Mouse (Mus musculus): ENCODE data around the gene Ttc28. TPM values are rescaled to one million over a fixed set of nuclear protein-coding genes. Genes with fewer than 3 reads are reported as not detected.

Ttc28 gene
- polyA plus RNA-seq, 1 experiment from 2014 or later: 17.8 TPM

GRCm38 (mm10) chr5:111133754-111134153 lies 254.2 kb downstream of the Ttc28 start:
- 92% methylated on average over 7 of the region's 7 CpGs for WGBS
- Histone ChIP-seq H3K27me3 (ENCODE audit: control insufficient read depth, insufficient read depth, low read length) (no peaks in the 10 kb centered on the region), H3K36me3 (ENCODE audit: control insufficient read depth, insufficient read depth, low read length) (no peaks in the 10 kb centered on the region), H3K4me3 (ENCODE audit: low read depth, low read length) (no peak overlapping the region), H3K9me3 (ENCODE audit: control insufficient read depth, low read depth, low read length) (no peaks in the 10 kb centered on the region), H3K27ac (ENCODE audit: low read length) (no peak overlapping the region), H3K9ac (replicated peaks; ENCODE audit: low read depth, low read length) (no peak overlapping the region), H3K4me1 (ENCODE audit: control insufficient read depth, insufficient read depth, low read length) (peaks cover 18% of the 10 kb centered on the region), H3K4me2 (replicated peaks; ENCODE audit: low read depth, low read length) (no peak overlapping the region)
- ATAC-seq (ENCODE audit: insufficient number of reproducible peaks, insufficient read depth, low FRiP score, low read depth): no peak

GRCm38 (mm10) chr5:111137283-111137682 lies 257.7 kb downstream of the Ttc28 start:
- Histone ChIP-seq H3K9me3 (ENCODE audit: control insufficient read depth, low read depth, low read length) (no peaks in the 10 kb centered on the region), H3K36me3 (ENCODE audit: control insufficient read depth, insufficient read depth, low read length) (no peaks in the 10 kb centered on the region), H3K4me1 (ENCODE audit: control insufficient read depth, insufficient read depth, low read length) (peaks cover 24% of the 10 kb centered on the region), H3K4me3 (ENCODE audit: low read depth, low read length) (no peak overlapping the region), H3K9ac (replicated peaks; ENCODE audit: low read depth, low read length) (no peak overlapping the region), H3K27me3 (ENCODE audit: control insufficient read depth, insufficient read depth, low read length) (no peaks in the 10 kb centered on the region), H3K27ac (ENCODE audit: low read length) (no peak overlapping the region), H3K4me2 (replicated peaks; ENCODE audit: low read depth, low read length) (no peak overlapping the region)
- no peak for ATAC-seq (ENCODE audit: insufficient number of reproducible peaks, insufficient read depth, low FRiP score, low read depth)
- WGBS: 56% methylated on average over 6 of the region's 6 CpGs

- no peak overlapping the region for H3K9ac ChIP-seq (replicated peaks; ENCODE audit: low read depth, low read length)
- H3K36me3 ChIP-seq (ENCODE audit: control insufficient read depth, insufficient read depth, low read length): no peaks in the 10 kb centered on the region
- no peak overlapping the region for H3K27ac ChIP-seq (ENCODE audit: low read length)
- no peak for ATAC-seq (ENCODE audit: insufficient number of reproducible peaks, insufficient read depth, low FRiP score, low read depth)
- H3K4me1 ChIP-seq (ENCODE audit: control insufficient read depth, insufficient read depth, low read length): peaks cover 24% of the 10 kb centered on the region
- no peaks in the 10 kb centered on the region for H3K9me3 ChIP-seq (ENCODE audit: control insufficient read depth, low read depth, low read length)
- H3K4me2 ChIP-seq (replicated peaks; ENCODE audit: low read depth, low read length): no peak overlapping the region
- H3K27me3 ChIP-seq (ENCODE audit: control insufficient read depth, insufficient read depth, low read length): no peaks in the 10 kb centered on the region
- WGBS: 40% methylated on average over 13 of the region's 13 CpGs
- no peak overlapping the region for H3K4me3 ChIP-seq (ENCODE audit: low read depth, low read length)
Observed at GRCm38 (mm10) chr5:111137742-111138141, 258.1 kb downstream of the Ttc28 start.

- H3K4me2 ChIP-seq (replicated peaks; ENCODE audit: low read depth, low read length): no peak overlapping the region
- 24% methylated on average over 11 of the region's 11 CpGs for WGBS
Observed at GRCm38 (mm10) chr5:111138239-111138833, 258.7 kb downstream of the Ttc28 start.

GRCm38 (mm10) chr5:111138927-111139565 lies 259.4 kb downstream of the Ttc28 start:
- H3K36me3 ChIP-seq (ENCODE audit: control insufficient read depth, insufficient read depth, low read length): no peaks in the 10 kb centered on the region
- H3K9ac ChIP-seq (replicated peaks; ENCODE audit: low read depth, low read length): no peak overlapping the region
- no peak overlapping the region for H3K4me2 ChIP-seq (replicated peaks; ENCODE audit: low read depth, low read length)
- 53% methylated on average over 7 of the region's 7 CpGs for WGBS
- no peaks in the 10 kb centered on the region for H3K9me3 ChIP-seq (ENCODE audit: control insufficient read depth, low read depth, low read length)
- H3K27me3 ChIP-seq (ENCODE audit: control insufficient read depth, insufficient read depth, low read length): no peaks in the 10 kb centered on the region
- no peak overlapping the region for H3K4me3 ChIP-seq (ENCODE audit: low read depth, low read length)
- peak overlapping the region; percentile 61; the same call in 1 of the 2 replicates for H3K27ac ChIP-seq (ENCODE audit: low read length)
- H3K4me1 ChIP-seq (ENCODE audit: control insufficient read depth, insufficient read depth, low read length): peaks cover 24% of the 10 kb centered on the region
- ATAC-seq (ENCODE audit: insufficient number of reproducible peaks, insufficient read depth, low FRiP score, low read depth): peak; percentile 53; the same call in 1 of the 2 replicates

More at GRCm38 (mm10) chr5:111138239-111138833, 258.7 kb downstream of the Ttc28 start:
- Histone ChIP-seq H3K27ac (ENCODE audit: low read length) (no peak overlapping the region), H3K36me3 (ENCODE audit: control insufficient read depth, insufficient read depth, low read length) (no peaks in the 10 kb centered on the region), H3K9ac (replicated peaks; ENCODE audit: low read depth, low read length) (no peak overlapping the region), H3K9me3 (ENCODE audit: control insufficient read depth, low read depth, low read length) (no peaks in the 10 kb centered on the region), H3K4me3 (ENCODE audit: low read depth, low read length) (no peak overlapping the region), H3K4me1 (ENCODE audit: control insufficient read depth, insufficient read depth, low read length) (peaks cover 24% of the 10 kb centered on the region), H3K27me3 (ENCODE audit: control insufficient read depth, insufficient read depth, low read length) (no peaks in the 10 kb centered on the region)
- no peak for ATAC-seq (ENCODE audit: insufficient number of reproducible peaks, insufficient read depth, low FRiP score, low read depth)

- Histone ChIP-seq H3K36me3 (ENCODE audit: control insufficient read depth, insufficient read depth, low read length) (no peaks in the 10 kb centered on the region), H3K27me3 (ENCODE audit: control insufficient read depth, insufficient read depth, low read length) (no peaks in the 10 kb centered on the region), H3K27ac (ENCODE audit: low read length) (peak overlapping the region; percentile 61; the same call in 1 of the 2 replicates), H3K9me3 (ENCODE audit: control insufficient read depth, low read depth, low read length) (no peaks in the 10 kb centered on the region), H3K4me3 (ENCODE audit: low read depth, low read length) (no peak overlapping the region), H3K4me2 (replicated peaks; ENCODE audit: low read depth, low read length) (no peak overlapping the region), H3K9ac (replicated peaks; ENCODE audit: low read depth, low read length) (no peak overlapping the region), H3K4me1 (ENCODE audit: control insufficient read depth, insufficient read depth, low read length) (peaks cover 24% of the 10 kb centered on the region)
- WGBS: 54% methylated on average over 14 of the region's 14 CpGs
- ATAC-seq (ENCODE audit: insufficient number of reproducible peaks, insufficient read depth, low FRiP score, low read depth): no peak
Observed at GRCm38 (mm10) chr5:111139622-111140021, 260.0 kb downstream of the Ttc28 start.

- H3K27me3 ChIP-seq (ENCODE audit: control insufficient read depth, insufficient read depth, low read length): no peaks in the 10 kb centered on the region
- no peaks in the 10 kb centered on the region for H3K36me3 ChIP-seq (ENCODE audit: control insufficient read depth, insufficient read depth, low read length)
- ATAC-seq (ENCODE audit: insufficient number of reproducible peaks, insufficient read depth, low FRiP score, low read depth): no peak
- 75% methylated on average over 20 of the region's 20 CpGs for whole genome bisulfite sequencing
- H3K4me3 ChIP-seq (ENCODE audit: low read depth, low read length): no peak overlapping the region
- H3K9me3 ChIP-seq (ENCODE audit: control insufficient read depth, low read depth, low read length): no peaks in the 10 kb centered on the region
- no peak overlapping the region for H3K9ac ChIP-seq (replicated peaks; ENCODE audit: low read depth, low read length)
- no peak overlapping the region for H3K27ac ChIP-seq (ENCODE audit: low read length)
- H3K4me1 ChIP-seq (ENCODE audit: control insufficient read depth, insufficient read depth, low read length): peaks cover 24% of the 10 kb centered on the region
- no peak overlapping the region for H3K4me2 ChIP-seq (replicated peaks; ENCODE audit: low read depth, low read length)
Observed at GRCm38 (mm10) chr5:111141139-111141885, 261.7 kb downstream of the Ttc28 start.

- H3K4me1 ChIP-seq (ENCODE audit: control insufficient read depth, insufficient read depth, low read length): peaks cover 14% of the 10 kb centered on the region
- no peak overlapping the region for H3K4me2 ChIP-seq (replicated peaks; ENCODE audit: low read depth, low read length)
- no peak overlapping the region for H3K4me3 ChIP-seq (ENCODE audit: low read depth, low read length)
- 79% methylated on average over 4 of the region's 4 CpGs for WGBS
- no peaks in the 10 kb centered on the region for H3K9me3 ChIP-seq (ENCODE audit: control insufficient read depth, low read depth, low read length)
- no peaks in the 10 kb centered on the region for H3K27me3 ChIP-seq (ENCODE audit: control insufficient read depth, insufficient read depth, low read length)
- no peak for ATAC-seq (ENCODE audit: insufficient number of reproducible peaks, insufficient read depth, low FRiP score, low read depth)
- no peaks in the 10 kb centered on the region for H3K36me3 ChIP-seq (ENCODE audit: control insufficient read depth, insufficient read depth, low read length)
- H3K9ac ChIP-seq (replicated peaks; ENCODE audit: low read depth, low read length): no peak overlapping the region
- no peak overlapping the region for H3K27ac ChIP-seq (ENCODE audit: low read length)
Observed at GRCm38 (mm10) chr5:111142837-111143236, 263.2 kb downstream of the Ttc28 start.

Data from stomach, embryonic 14.5 days (tissue).